Mouse (Mus musculus): ENCODE measurements around the gene Lcn12. TPM values are rescaled to one million over a fixed set of nuclear protein-coding genes. Genes with fewer than 3 reads are reported as not detected.

Gene Lcn12
- polyA plus RNA-seq, 1 experiment, result not detected

DNA sequence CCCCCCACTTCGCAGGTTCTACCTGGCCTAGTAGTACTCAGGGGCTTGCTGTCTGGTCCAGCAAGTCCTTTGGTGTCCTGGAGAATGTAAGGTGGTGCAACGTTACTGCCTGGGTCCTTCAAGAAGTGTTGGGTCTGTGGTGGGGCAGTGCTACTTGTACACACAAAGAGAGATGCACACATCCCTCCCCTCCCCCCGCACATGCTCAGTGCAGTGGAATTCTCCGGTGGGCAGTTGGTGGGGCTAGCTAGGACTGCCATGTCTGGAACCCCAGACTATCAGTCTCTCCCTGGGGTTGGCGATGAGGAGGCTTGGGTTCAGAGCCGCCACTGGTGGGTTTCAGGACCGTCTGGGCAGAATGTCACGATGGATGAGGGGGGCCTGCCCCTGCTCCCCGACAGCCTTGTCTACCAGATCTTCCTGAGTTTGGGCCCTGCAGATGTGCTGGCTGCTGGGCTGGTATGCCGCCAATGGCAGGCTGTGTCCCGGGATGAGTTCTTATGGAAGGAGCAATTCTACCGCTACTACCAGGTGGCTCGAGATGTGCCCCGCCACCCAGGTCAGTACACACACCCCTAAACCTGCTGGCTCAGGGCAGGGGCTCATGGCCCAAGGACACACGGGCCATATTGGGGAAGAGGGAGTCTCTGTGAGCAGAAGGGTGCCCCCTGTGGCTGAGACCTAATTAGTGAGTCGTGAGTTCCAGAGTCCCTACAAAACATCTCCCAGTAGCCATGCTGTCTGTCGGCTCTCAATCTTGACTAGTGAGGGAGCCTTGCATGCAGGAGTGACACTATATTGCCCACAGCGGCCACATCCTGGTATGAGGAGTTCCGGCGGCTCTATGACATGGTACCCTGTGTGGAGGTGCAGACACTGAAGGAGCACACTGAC lies 8.1 kb upstream of the Lcn12 start, which contains the start of gene C8g:
C8g (minus strand) TSS at position 127 of the 894 bp plus-strand sequence.
- WGBS, result 67% methylated on average over 20 of the region's 20 CpGs
- no peak for DNase-seq
- Histone ChIP-seq H3K36me3 (ENCODE audit: control insufficient read depth, insufficient read depth, low read length) (no peaks in the 10 kb centered on the region), H3K27me3 (replicated peaks; ENCODE audit: control insufficient read depth, insufficient read depth, low read length) (no peaks in the 10 kb centered on the region), H3K4me3 (ENCODE audit: insufficient read depth, low read depth, low read length) (peak within 1 kb of the TSS; percentile 92), H3K4me1 (ENCODE audit: control insufficient read depth, insufficient read depth, low read length) (peaks cover 11% of the 10 kb centered on the region; the same call in 1 of the 2 replicates), H3K27ac (ENCODE audit: insufficient read depth, low read depth, low read length) (peak within 1 kb of the TSS; percentile 93)
- TF ChIP-seq POLR2A (IDR thresholded peaks at IDR 0.05; ENCODE audit: low read depth, low read length) (no peak), CTCF (conservative IDR thresholded peaks at IDR 0.05; ENCODE audit: insufficient read depth, insufficient read length, low read depth, low read length) (no peak)

DNA sequence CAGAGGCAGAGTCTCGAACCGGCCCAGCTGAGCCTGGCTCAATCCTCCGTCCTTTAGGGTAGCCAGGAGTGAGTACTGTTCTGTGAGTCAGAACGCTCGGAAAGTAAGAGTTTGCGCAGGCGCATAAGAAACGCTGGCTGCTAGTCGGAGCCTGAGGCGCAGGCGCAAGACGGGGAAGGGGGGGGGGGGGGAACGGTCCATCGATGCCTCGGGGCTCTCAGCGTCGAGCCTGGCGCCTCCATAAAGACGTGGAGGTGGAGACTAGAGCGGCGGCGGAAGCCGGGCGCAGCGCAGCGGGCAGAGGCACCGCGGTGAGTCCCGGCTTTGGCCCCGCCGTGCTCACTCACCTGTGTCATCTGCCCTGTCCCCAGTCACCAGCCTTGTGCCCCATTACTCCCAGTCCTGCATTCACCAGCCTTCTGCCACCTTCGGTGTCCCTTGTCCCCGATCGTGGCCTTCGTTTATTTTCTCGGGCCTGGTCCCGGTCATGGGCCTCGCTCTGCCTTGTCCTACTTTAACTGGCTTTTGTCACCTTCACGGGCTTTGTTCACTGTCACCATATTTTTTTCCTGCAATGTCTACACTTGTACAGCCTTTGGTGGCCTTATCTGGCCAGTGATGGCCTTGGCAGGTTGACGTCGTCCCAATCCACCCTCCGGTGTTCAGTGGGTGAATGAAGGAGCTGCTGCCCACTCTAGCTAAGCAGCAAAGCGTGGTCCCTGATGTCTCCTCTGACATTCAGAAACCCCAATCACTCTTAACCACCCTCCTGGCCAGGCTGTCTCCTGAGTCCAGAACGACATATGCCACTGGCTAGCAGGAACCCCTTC lies 7.1 kb upstream of the Lcn12 start, which contains the start of gene Fbxw5:
Fbxw5 (plus strand) TSS at position 175 of the 830 bp plus-strand sequence.
- peak; percentile 94 for DNase-seq
- WGBS, result under 1% methylated on average over 36 of the region's 44 CpGs
- Histone ChIP-seq H3K36me3 (ENCODE audit: control insufficient read depth, insufficient read depth, low read length) (no peaks in the 10 kb centered on the region), H3K4me3 (ENCODE audit: insufficient read depth, low read depth, low read length) (peak within 1 kb of the TSS; percentile 92), H3K4me1 (ENCODE audit: control insufficient read depth, insufficient read depth, low read length) (peaks cover 11% of the 10 kb centered on the region; the same call in 1 of the 2 replicates), H3K27me3 (replicated peaks; ENCODE audit: control insufficient read depth, insufficient read depth, low read length) (no peaks in the 10 kb centered on the region), H3K27ac (ENCODE audit: insufficient read depth, low read depth, low read length) (peak within 1 kb of the TSS; percentile 93)
- TF ChIP-seq POLR2A (IDR thresholded peaks at IDR 0.05; ENCODE audit: low read depth, low read length) (no peak), CTCF (conservative IDR thresholded peaks at IDR 0.05; ENCODE audit: insufficient read depth, insufficient read length, low read depth, low read length) (no peak)

DNA sequence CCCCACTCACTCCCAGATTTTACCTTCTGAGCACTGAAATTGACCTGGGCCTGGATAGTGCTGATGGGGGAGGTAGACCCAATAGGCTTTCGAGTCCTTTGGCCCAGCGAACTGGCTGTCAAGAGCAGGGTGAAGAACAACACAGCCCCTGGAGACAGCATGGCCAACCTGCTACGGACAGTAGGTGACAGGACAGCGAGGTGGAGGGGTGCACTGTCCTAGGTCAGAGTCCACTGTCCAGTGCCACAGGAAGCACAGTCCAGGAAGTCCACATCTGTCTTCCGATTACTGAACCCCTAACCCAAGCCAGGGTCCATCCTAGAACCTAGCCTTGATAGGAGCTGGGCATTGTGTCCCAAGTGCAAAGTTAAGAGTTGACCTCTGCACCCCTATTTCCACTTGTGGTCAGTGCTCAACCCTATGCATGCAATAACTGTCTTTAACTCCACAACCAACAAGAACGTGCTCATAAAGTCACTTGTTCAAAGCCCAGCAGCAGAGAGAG lies 6.4 kb upstream of the Lcn12 start:
- H3K36me3 ChIP-seq (ENCODE audit: control insufficient read depth, insufficient read depth, low read length), result no peaks in the 10 kb centered on the region
- peaks cover 11% of the 10 kb centered on the region; the same call in 1 of the 2 replicates for H3K4me1 ChIP-seq (ENCODE audit: control insufficient read depth, insufficient read depth, low read length)
- TF ChIP-seq CTCF (conservative IDR thresholded peaks at IDR 0.05; ENCODE audit: insufficient read depth, insufficient read length, low read depth, low read length) (no peak), POLR2A (IDR thresholded peaks at IDR 0.05; ENCODE audit: low read depth, low read length) (peak; percentile 32)
- peak overlapping the region; percentile 84 for H3K27ac ChIP-seq (ENCODE audit: insufficient read depth, low read depth, low read length)
- no peak for DNase-seq
- H3K4me3 ChIP-seq (ENCODE audit: insufficient read depth, low read depth, low read length), result peak overlapping the region; percentile 55
- WGBS, result 56% methylated on average over 6 of the region's 6 CpGs
- no peaks in the 10 kb centered on the region for H3K27me3 ChIP-seq (replicated peaks; ENCODE audit: control insufficient read depth, insufficient read depth, low read length)

DNA sequence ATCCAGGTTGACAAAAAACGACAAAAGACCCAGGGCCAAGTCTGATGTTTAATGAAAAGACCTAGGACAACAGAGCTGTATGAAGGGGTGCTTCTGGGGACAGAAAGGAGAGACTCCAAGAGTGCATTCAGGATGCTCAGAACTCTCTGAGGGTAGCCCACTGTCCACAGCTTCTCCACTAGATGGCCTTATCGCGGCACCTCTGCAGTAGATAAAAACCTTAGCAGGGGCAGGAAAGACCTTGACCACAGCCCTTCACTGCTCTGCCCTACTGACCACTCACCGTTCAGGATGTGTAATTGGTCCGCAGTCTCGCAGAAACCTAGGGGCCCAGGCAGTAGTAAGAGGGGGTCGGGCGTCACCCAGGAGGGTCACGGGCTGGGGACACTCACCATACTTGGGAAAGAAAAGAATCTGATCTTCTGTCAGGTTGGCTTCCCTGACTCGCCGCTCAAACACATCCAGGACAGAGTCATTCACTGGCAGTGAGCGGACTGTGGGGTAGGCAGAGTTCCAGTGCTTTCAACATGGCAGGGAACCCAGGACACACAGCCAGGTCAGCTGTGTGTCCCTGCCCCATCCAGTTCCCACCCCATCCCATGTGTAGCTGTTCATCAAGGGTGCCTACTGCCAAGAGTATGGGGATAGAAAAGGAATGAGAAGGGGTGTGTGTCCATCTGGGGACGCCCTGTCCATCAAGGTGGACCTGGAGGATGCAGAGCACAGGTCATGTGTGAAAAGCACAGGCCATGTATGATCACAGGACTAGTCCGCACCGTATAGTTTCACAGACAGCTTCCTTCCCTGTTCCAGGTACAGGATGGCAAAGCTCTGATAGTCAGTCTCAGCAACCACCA lies 5.1 kb upstream of the Lcn12 start:
- no peaks in the 10 kb centered on the region for H3K36me3 ChIP-seq (ENCODE audit: control insufficient read depth, insufficient read depth, low read length)
- H3K27me3 ChIP-seq (replicated peaks; ENCODE audit: control insufficient read depth, insufficient read depth, low read length), result no peaks in the 10 kb centered on the region
- 75% methylated on average over 15 of the region's 15 CpGs for WGBS
- no peak for DNase-seq
- H3K4me1 ChIP-seq (ENCODE audit: control insufficient read depth, insufficient read depth, low read length), result peaks cover 11% of the 10 kb centered on the region; the same call in 1 of the 2 replicates
- H3K27ac ChIP-seq (ENCODE audit: insufficient read depth, low read depth, low read length), result no peak overlapping the region; the same call in 1 of the 2 replicates
- 0 out of 2 replicates have a peak, but pooled peaks have one; percentile 7 for TF ChIP-seq CTCF (conservative IDR thresholded peaks at IDR 0.05; ENCODE audit: insufficient read depth, insufficient read length, low read depth, low read length)
- TF ChIP-seq POLR2A (IDR thresholded peaks at IDR 0.05; ENCODE audit: low read depth, low read length), result no peak
- H3K4me3 ChIP-seq (ENCODE audit: insufficient read depth, low read depth, low read length), result no peak overlapping the region

DNA sequence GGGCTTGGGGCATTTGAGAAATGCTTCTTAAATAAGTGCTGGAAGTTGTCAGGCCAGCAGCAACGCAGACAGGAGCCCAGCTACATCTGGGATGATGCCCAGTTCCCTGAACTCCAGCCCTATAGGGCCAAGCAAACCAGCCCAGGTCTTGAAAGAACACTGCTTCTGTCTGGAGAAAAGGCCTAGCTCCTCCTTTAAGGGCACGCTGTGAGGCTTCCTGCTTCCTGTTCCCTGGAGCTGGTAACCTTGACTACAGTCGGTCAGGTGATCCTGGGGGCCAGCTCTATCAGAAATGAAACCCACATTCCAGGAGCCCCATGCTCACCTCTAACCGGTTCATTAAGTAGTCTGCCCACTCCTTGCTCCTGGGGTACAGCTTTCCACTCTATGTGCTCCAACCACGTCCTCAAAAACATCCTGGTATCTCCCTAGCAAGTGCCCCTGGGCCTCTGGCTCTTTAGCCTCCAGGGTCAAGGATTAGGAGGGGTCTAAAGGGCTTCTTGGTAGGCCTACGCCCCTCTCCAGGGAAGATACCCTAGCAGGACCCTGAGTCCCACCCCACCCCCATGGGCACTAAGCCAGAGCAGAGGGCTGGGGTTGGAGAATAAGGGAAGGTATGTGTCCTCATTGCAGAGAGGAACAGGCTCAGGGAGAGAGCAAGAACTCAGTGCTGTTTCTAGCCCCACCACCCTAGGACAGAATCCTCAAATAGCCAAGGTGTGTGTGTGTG lies 4.3 kb upstream of the Lcn12 start:
- 40% methylated on average over 6 of the region's 6 CpGs for WGBS
- DNase-seq, result peak; percentile 26
- Histone ChIP-seq H3K36me3 (ENCODE audit: control insufficient read depth, insufficient read depth, low read length) (no peaks in the 10 kb centered on the region), H3K27ac (ENCODE audit: insufficient read depth, low read depth, low read length) (peak overlapping the region; percentile 29), H3K27me3 (replicated peaks; ENCODE audit: control insufficient read depth, insufficient read depth, low read length) (no peaks in the 10 kb centered on the region), H3K4me1 (ENCODE audit: control insufficient read depth, insufficient read depth, low read length) (peaks cover 11% of the 10 kb centered on the region; the same call in 1 of the 2 replicates), H3K4me3 (ENCODE audit: insufficient read depth, low read depth, low read length) (no peak overlapping the region)
- TF ChIP-seq CTCF (conservative IDR thresholded peaks at IDR 0.05; ENCODE audit: insufficient read depth, insufficient read length, low read depth, low read length) (no peak), POLR2A (IDR thresholded peaks at IDR 0.05; ENCODE audit: low read depth, low read length) (no peak)

Measured in kidney, adult 2 months (tissue).